Comparison of ENCODE assay signal across 22 mouse cellular contexts in the genomic region with DNA sequence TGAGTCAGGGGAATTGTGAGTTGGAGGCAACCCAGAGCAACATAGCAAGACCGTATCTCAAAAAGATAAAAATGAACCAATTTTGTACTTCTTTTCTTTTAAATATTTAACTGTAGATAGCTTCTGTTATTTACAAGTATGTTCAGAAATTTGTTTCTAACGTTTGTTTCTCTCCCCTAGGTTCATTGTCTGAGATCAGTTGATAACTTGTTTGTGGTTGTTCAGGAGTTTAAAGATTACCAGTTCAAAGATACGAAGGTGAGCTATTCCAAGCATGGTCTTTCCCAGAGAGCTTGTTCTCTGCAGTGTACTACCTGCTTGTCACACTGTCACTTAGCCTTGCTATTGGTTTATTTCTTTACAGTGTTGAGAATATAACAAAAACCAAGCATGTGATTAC. TPM values are rescaled to one million over a fixed set of nuclear protein-coding genes. Genes with fewer than 3 reads are reported as not detected.
DNase-seq lines count a peak whose midpoint lies in the region; ATAC-seq and TF ChIP-seq lines count a peak whose summit lies in the region.
"Had no signal": no experiment of that assay in that cellular context is flagged by ENCODE, and none has a peak within 500 bp of the region (broad histone marks: within the 10 kb centered on the region; RNA-seq: fewer than 3 reads in every experiment).

No protein-coding gene starts in this region.

- no peaks in the 10 kb centered on the region for H3K27me3 ChIP-seq in liver, embryonic 12.5 days (replicated peaks)
- no peaks in the 10 kb centered on the region for H3K27me3 ChIP-seq in liver, postnatal 0 days (ENCODE audit: insufficient read depth, low read length)
- no peaks in the 10 kb centered on the region for H3K27me3 ChIP-seq in G1E (ENCODE audit: insufficient read depth, low read length)
- H3K27me3 ChIP-seq in liver, embryonic 13.5 days = no peaks in the 10 kb centered on the region
- H3K27me3 ChIP-seq in liver, embryonic 16.5 days (ENCODE audit: control insufficient read depth, insufficient read depth, low read depth, low read length) = no peaks in the 10 kb centered on the region
- no peaks in the 10 kb centered on the region for H3K27me3 ChIP-seq in limb, embryonic 10.5 days (ENCODE audit: low read depth, poor library complexity, severe bottlenecking)
- H3K27me3 ChIP-seq: forebrain, embryonic 13.5 days; hindbrain, embryonic 12.5 days; hindbrain, embryonic 15.5 days had no signal

- ATAC-seq in liver, embryonic 12.5 days = no peak
- ATAC-seq in liver, postnatal 0 days = no peak
- no peak for ATAC-seq in G1E (ENCODE audit: extremely low read depth, insufficient number of reproducible peaks, low FRiP score, poor library complexity, severe bottlenecking)
- ATAC-seq in liver, embryonic 13.5 days (ENCODE audit: low read depth) = no peak
- no peak for ATAC-seq in liver, embryonic 16.5 days (ENCODE audit: low read depth)
- ATAC-seq: CD4-positive, CD25-positive, alpha-beta regulatory T cell, adult 4 months; forebrain, embryonic 13.5 days; forebrain, embryonic 16.5 days had no signal

- H3K4me1 ChIP-seq in liver, embryonic 12.5 days = peaks cover 56% of the 10 kb centered on the region
- H3K4me1 ChIP-seq in liver, postnatal 0 days (ENCODE audit: insufficient read depth) = peaks cover 24% of the 10 kb centered on the region
- H3K4me1 ChIP-seq in G1E (ENCODE audit: insufficient read depth, low read depth, low read length) = peaks cover 39% of the 10 kb centered on the region
- peaks cover 52% of the 10 kb centered on the region for H3K4me1 ChIP-seq in liver, embryonic 13.5 days (replicated peaks)
- H3K4me1 ChIP-seq in liver, embryonic 16.5 days (ENCODE audit: control insufficient read depth, low read depth, low read length) = peaks cover 26% of the 10 kb centered on the region
- H3K4me1 ChIP-seq in limb, embryonic 10.5 days = peaks cover 18% of the 10 kb centered on the region

- no peak for TF ChIP-seq EP300 in liver, postnatal 0 days (IDR thresholded peaks at IDR 0.05; ENCODE audit: low read depth)

- TF ChIP-seq CTCF in liver, postnatal 0 days (IDR thresholded peaks at IDR 0.05; ENCODE audit: low read depth) = no peak
- no peak for TF ChIP-seq CTCF in G1E (IDR thresholded peaks at IDR 0.05; ENCODE audit: low read depth, low read length)

- 38% methylated on average over 3 of the region's 3 CpGs for WGBS in liver, embryonic 12.5 days (ENCODE audit: insufficient replicate concordance)
- 50% methylated on average over 3 of the region's 3 CpGs for WGBS in liver, postnatal 0 days (ENCODE audit: insufficient replicate concordance)
- WGBS in liver, embryonic 13.5 days (ENCODE audit: insufficient replicate concordance) = 38% methylated on average over 3 of the region's 3 CpGs
- 30% methylated on average over 3 of the region's 3 CpGs for WGBS in liver, embryonic 16.5 days (ENCODE audit: insufficient replicate concordance)
- WGBS in limb, embryonic 10.5 days = 91% methylated on average over 3 of the region's 3 CpGs

- no peak overlapping the region for H3K4me3 ChIP-seq in liver, embryonic 12.5 days
- H3K4me3 ChIP-seq in liver, postnatal 0 days (ENCODE audit: low read depth, low read length) = no peak overlapping the region
- H3K4me3 ChIP-seq in G1E (ENCODE audit: low read depth, low read length) = peak overlapping the region; percentile 50; the same call in 1 of the 2 replicates
- peak overlapping the region; percentile 77; the same call in 1 of the 2 replicates for H3K4me3 ChIP-seq in liver, embryonic 13.5 days (replicated peaks)
- H3K4me3 ChIP-seq in liver, embryonic 16.5 days (ENCODE audit: low read depth, low read length) = no peak overlapping the region
- no peak overlapping the region for H3K4me3 ChIP-seq in limb, embryonic 10.5 days
- H3K4me3 ChIP-seq: forebrain, embryonic 10.5 days; forebrain, embryonic 13.5 days; heart, adult 2 months; heart, embryonic 10.5 days; hindbrain, embryonic 12.5 days; hindbrain, embryonic 15.5 days had no signal

- H3K9ac ChIP-seq in liver, embryonic 12.5 days = no peak overlapping the region
- no peak overlapping the region for H3K9ac ChIP-seq in liver, postnatal 0 days (replicated peaks)
- H3K9ac ChIP-seq in liver, embryonic 13.5 days = peak overlapping the region; percentile 90; the same call in 1 of the 2 replicates
- H3K9ac ChIP-seq in liver, embryonic 16.5 days (ENCODE audit: low read depth, low read length) = no peak overlapping the region
- H3K9ac ChIP-seq: forebrain, embryonic 13.5 days; hindbrain, embryonic 12.5 days; hindbrain, embryonic 15.5 days had no signal

- no peak for DNase-seq in liver, postnatal 0 days
- DNase-seq in G1E (ENCODE audit: low spot score) = no peak
- no peak for DNase-seq in liver, embryonic 13.5 days
- no peak for DNase-seq in limb, embryonic 10.5 days (ENCODE audit: low spot score)
- DNase-seq in cerebellum, adult 11-12 months = no peak
- DNase-seq: adrenal gland, adult 8-10 months; adrenal gland, postnatal 25 days; cerebellum, adult 18-20 months; cerebellum, adult 9-10 months; cerebellum, postnatal 14 days; gastrocnemius, postnatal 10 days; gastrocnemius, postnatal 36 days; heart, adult 2 months had no signal

- peaks cover 53% of the 10 kb centered on the region for H3K36me3 ChIP-seq in liver, embryonic 12.5 days
- peaks cover 17% of the 10 kb centered on the region for H3K36me3 ChIP-seq in liver, postnatal 0 days (replicated peaks; ENCODE audit: insufficient read depth, low read length)
- H3K36me3 ChIP-seq in G1E (replicated peaks) = peaks cover 46% of the 10 kb centered on the region
- H3K36me3 ChIP-seq in liver, embryonic 13.5 days = peaks cover 44% of the 10 kb centered on the region
- H3K36me3 ChIP-seq in liver, embryonic 16.5 days (ENCODE audit: control insufficient read depth, insufficient read depth) = peaks cover 6% of the 10 kb centered on the region
- peaks cover 53% of the 10 kb centered on the region for H3K36me3 ChIP-seq in limb, embryonic 10.5 days

- H3K27ac ChIP-seq in liver, embryonic 12.5 days = peak overlapping the region; percentile 63
- H3K27ac ChIP-seq in liver, postnatal 0 days (ENCODE audit: low read depth) = no peak overlapping the region
- peak overlapping the region; percentile 50 for H3K27ac ChIP-seq in liver, embryonic 13.5 days
- 0 out of 2 replicates have a peak overlapping the region, but pooled peaks have one; percentile 20 for H3K27ac ChIP-seq in liver, embryonic 16.5 days (ENCODE audit: low read length)
- H3K27ac ChIP-seq in limb, embryonic 10.5 days = no peak overlapping the region
- H3K27ac ChIP-seq: forebrain, embryonic 10.5 days; forebrain, embryonic 13.5 days; heart, adult 2 months; heart, embryonic 10.5 days; hindbrain, embryonic 12.5 days; hindbrain, embryonic 15.5 days had no signal

- H3K9me3 ChIP-seq in liver, embryonic 12.5 days (replicated peaks) = no peaks in the 10 kb centered on the region
- no peaks in the 10 kb centered on the region for H3K9me3 ChIP-seq in liver, postnatal 0 days (ENCODE audit: low read length)
- H3K9me3 ChIP-seq in G1E (replicated peaks) = no peaks in the 10 kb centered on the region
- no peaks in the 10 kb centered on the region for H3K9me3 ChIP-seq in liver, embryonic 13.5 days (replicated peaks)
- no peaks in the 10 kb centered on the region for H3K9me3 ChIP-seq in liver, embryonic 16.5 days (replicated peaks; ENCODE audit: control insufficient read depth, low read length)
- H3K9me3 ChIP-seq in limb, embryonic 10.5 days (replicated peaks) = no peaks in the 10 kb centered on the region
- H3K9me3 ChIP-seq: forebrain, embryonic 10.5 days; forebrain, embryonic 13.5 days; heart, embryonic 10.5 days; hindbrain, embryonic 12.5 days; hindbrain, embryonic 15.5 days had no signal

- peak overlapping the region; percentile 82 for H3K4me2 ChIP-seq in liver, embryonic 12.5 days
- no peak overlapping the region for H3K4me2 ChIP-seq in liver, postnatal 0 days (ENCODE audit: low read depth, low read length)
- peak overlapping the region; percentile 94 for H3K4me2 ChIP-seq in liver, embryonic 13.5 days
- no peak overlapping the region for H3K4me2 ChIP-seq in liver, embryonic 16.5 days (ENCODE audit: low read depth, low read length)
- H3K4me2 ChIP-seq: forebrain, embryonic 13.5 days; hindbrain, embryonic 12.5 days; hindbrain, embryonic 15.5 days had no signal

RNA-seq across cellular contexts. Expression of a gene that starts 3.1 kb away (rescaled TPM):
- 53.1 and 57.0 TPM in 2 replicates for polyA plus RNA-seq in liver, embryonic 12.5 days (2016; fragmentation: Nextera tagmentation; extraction: Ambion mirVana)
- polyA plus RNA-seq in liver, postnatal 0 days (2015; fragmentation: Nextera tagmentation; extraction: Ambion mirVana) = 23.8 and 25.1 TPM in 2 replicates
- total RNA-seq in G1E (2014; fragmentation: Nextera tagmentation) = 127 and 145 TPM in 2 replicates
- total RNA-seq in G1E (2017) = 89.2 and 95.1 TPM in 2 replicates
- 6.7 and 7.5 TPM in 2 replicates for polyA plus RNA-seq in G1E (2012)
- 43.8 and 49.0 TPM in 2 replicates for polyA plus RNA-seq in liver, embryonic 13.5 days (2015; fragmentation: Nextera tagmentation; extraction: Ambion mirVana)
- polyA plus RNA-seq in liver, embryonic 16.5 days (2015; fragmentation: Nextera tagmentation; extraction: Ambion mirVana) = 29.5 and 30.0 TPM in 2 replicates
- polyA plus RNA-seq in limb, embryonic 10.5 days (2016; fragmentation: Nextera tagmentation; extraction: Ambion mirVana) = 59.5 and 66.5 TPM in 2 replicates

RNA-seq across cellular contexts. Expression of a gene that starts 28.0 kb away (rescaled TPM):
- 27.2 and 30.1 TPM in 2 replicates for polyA plus RNA-seq in liver, embryonic 12.5 days (2016; fragmentation: Nextera tagmentation; extraction: Ambion mirVana)
- 17.3 and 19.7 TPM in 2 replicates for polyA plus RNA-seq in liver, postnatal 0 days (2015; fragmentation: Nextera tagmentation; extraction: Ambion mirVana)
- total RNA-seq in G1E (2014; fragmentation: Nextera tagmentation) = 262 and 272 TPM in 2 replicates
- total RNA-seq in G1E (2017) = 89.2 and 95.0 TPM in 2 replicates
- 131 and 154 TPM in 2 replicates for polyA plus RNA-seq in G1E (2012)
- 19.8 and 21.3 TPM in 2 replicates for polyA plus RNA-seq in liver, embryonic 13.5 days (2015; fragmentation: Nextera tagmentation; extraction: Ambion mirVana)
- polyA plus RNA-seq in liver, embryonic 16.5 days (2015; fragmentation: Nextera tagmentation; extraction: Ambion mirVana) = 18.4 and 20.1 TPM in 2 replicates
- polyA plus RNA-seq in limb, embryonic 10.5 days (2016; fragmentation: Nextera tagmentation; extraction: Ambion mirVana) = 86.2 and 92.0 TPM in 2 replicates

Comparison
In these comparisons a context has a peak if more than half of its experiments do, and no peak if none do; other contexts are left out.
1. H3K27ac ChIP-seq: peak in liver, embryonic 12.5 days (single experiment), liver, embryonic 13.5 days (single experiment) and liver, embryonic 16.5 days (single experiment); none in liver, postnatal 0 days (single experiment) and limb, embryonic 10.5 days (single experiment).
2. H3K4me2 ChIP-seq: peak in liver, embryonic 12.5 days (single experiment) and liver, embryonic 13.5 days (single experiment); none in liver, postnatal 0 days (single experiment) and liver, embryonic 16.5 days (single experiment).
3. H3K4me3 ChIP-seq: peak in G1E (single experiment) and liver, embryonic 13.5 days (single experiment); none in liver, embryonic 12.5 days (single experiment), liver, postnatal 0 days (single experiment), liver, embryonic 16.5 days (single experiment) and limb, embryonic 10.5 days (single experiment).